Mouse (Mus musculus) left cerebral cortex, adult 18-20 months (tissue): ENCODE measurements around the gene Prpf6. TPM values are rescaled to one million over a fixed set of nuclear protein-coding genes. Genes with fewer than 3 reads are reported as not detected.

Experiments
- DNase-seq, 2 experiments: peaks; one replicate each; pipeline ENCODE4 v3.0.0; 2021 to 2022; ENCODE audit warnings: low spot score in 2 of 2, mixed read lengths in 1 of 2
- microRNA-seq, 2 experiments: library from miRNA; unstranded; fragments of <30 nt; microRNA quantifications; one replicate each; pipeline ENCODE4 v1.2.0; 2021
- total RNA-seq, 2 experiments: library from RNA; stranded (reverse); gene quantifications; 2 replicates each; pipeline ENCODE4 v1.2.3; 2021

Gene Prpf6
- total RNA-seq, 2 experiments from 2014 or later, result 57.5 to 60.3 TPM

DNA sequence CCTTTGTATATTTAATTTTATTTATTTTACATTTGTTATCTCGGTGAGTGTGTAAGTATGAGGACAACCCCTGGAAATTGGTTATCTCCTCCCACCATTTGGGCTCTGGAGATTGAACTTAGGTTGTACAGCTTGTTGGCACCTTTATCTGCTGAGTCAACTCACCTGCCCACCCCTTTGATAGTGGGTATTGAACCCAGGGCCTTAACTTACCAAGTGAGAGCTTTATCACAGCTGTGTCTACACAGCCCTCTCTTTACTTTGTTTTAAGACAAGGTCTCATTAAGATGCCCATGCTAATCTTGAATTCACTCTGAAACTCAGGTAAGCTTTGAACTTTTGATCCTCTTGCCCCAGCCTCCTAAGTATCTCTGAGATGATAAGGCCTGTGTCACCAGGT lies 90.3 kb downstream of the Prpf6 start:
- no peak for DNase-seq

DNA sequence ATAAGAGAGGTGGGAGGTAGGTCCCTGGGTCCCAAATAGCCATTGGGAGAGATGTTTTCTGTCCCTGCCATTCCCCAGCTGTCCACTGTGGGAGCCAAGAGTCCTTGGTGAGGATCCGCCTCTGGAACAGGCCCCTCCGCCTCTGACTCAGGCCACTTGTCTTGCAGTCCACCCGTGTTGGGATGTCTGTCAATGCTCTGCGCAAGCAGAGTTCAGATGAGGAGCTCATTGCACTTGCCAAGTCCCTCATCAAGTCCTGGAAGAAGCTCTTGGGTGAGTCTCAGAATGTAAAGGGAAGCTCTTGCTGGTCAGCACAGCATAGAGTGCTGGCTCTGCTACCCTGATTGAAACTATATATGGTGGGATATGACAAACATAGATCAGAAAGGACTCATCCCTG lies 91.7 kb downstream of the Prpf6 start:
- DNase-seq, result no peak

DNA sequence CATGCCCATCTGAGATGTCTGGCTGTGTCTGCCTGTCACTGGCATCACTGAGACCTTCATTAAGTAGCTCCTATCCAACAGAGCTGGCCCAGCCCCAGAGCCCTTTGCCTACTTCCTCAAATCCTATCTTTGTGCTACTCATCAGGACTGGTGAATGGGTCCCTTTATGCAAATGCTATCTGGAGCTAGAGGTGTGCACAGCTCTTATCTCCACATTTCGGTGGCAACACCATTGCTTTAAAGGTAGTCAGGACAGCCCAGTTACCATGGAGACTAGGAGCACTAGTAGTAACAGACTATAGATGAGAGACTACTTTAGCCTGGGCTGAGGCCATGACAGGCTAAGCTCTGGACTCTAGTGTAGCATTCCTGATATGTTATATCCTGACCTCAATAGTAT lies 93.0 kb downstream of the Prpf6 start:
- DNase-seq, result no peak

DNA sequence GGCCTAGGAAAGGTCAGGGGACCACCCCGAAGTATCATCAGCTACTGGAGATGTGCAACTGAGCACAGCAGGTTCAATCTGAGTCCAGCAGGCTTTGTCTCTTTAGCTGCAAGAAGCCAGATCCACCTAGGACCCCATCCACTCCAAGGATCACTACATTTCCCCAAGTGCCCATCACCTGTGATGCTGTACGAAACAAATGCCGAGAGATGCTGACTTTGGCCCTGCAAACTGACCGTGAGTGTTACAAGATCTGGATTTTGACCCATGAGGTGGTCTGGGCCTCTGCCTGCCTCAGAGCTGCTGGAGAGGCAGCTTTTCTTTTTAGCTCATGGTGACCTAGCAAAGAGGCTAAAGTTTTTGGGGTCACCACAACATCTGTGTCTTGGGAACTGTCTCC lies 94.0 kb downstream of the Prpf6 start:
- no peak for DNase-seq

DNA sequence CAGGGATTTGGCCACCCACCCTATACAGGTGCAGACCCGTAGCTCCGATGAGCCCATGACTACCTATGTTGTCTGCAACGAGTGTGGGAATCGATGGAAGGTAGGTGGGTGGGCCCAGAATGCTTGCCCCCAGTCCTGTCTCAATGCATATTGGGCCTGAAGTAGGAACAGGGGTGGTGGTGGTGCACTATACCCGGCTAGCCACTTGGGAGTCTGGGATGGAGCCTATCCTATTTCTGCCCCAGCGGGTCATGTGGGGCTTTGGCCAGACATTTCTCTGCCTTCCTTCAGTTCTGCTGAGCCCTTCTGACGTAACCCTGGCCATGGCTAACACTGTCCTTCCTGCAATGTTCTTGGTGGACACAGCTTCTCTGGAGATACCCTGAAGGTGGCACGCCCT lies 95.9 kb downstream of the Prpf6 start:
- DNase-seq, result no peak

DNA sequence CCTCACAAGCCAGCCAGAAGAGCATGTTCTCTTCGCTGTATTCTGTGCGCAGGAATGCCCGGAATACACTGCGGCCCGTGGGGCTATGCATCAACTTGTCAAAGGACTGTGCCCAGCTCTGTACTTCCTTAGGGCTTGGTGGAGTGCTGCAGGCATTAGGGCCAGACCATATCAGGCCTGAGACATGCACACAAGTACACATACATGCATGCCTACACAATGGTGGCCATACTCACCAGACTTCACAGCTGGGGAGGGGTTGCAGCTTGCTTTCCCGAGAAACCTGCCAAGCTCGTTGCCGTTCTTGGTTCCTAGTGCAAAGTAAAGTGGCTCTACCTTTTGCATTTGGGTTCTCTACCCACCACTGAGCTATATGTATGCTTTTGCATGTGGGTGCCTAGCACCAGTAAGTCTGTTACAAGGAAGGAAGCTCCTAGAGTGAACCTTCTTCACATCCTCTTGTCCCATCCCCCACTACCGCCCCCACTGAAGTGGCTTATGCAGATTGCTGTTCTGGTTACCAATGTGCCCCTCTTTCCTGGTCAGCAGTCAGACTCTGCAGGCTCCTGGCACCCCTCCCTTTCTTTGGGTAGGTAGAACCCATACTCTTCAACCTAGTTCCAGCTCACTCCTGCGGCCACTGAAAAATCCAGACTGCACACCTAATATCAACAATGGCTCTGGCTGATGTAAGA lies 97.9 kb downstream of the Prpf6 start:
- no peak for DNase-seq

DNA sequence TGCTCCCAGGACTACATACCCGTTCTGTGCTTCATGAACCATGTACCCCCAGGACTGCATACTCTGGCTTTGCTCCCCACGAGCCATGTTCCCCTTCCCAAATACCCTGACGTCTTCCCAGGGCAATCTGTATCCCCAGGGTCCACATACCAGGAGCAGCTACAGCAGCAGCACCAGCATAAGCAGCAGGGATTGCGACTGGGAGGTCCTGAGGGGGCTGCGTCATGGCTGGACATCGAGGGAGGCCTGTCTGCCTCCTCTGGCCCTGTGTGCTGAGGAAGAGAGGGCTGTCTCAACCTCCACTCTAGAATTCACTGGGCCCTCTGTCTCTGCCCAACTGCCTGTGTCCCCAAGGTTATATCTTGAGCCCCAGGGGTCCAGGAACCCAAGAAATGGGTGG lies 99.4 kb downstream of the Prpf6 start:
- no peak for DNase-seq

DNA sequence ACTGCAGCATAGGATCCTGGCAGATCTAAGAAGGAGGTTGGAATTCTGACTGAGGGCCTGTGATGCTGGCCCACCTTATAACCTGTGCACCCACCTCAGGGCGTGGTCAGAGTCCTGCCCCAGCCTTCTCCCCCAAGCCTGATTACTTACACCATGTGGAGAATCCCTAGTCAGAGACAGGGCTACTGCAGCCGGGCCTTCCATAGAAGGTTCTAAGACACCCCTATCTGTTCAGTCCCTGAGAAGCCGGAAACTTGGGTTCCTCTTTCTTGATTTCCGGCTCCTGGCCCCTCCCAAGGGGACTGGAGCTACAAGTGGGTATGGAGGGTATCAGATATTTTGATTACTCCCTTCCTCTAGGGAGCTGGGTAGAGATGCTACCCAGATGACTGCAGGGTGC lies 99.9 kb downstream of the Prpf6 start:
- DNase-seq, result no peak

DNA sequence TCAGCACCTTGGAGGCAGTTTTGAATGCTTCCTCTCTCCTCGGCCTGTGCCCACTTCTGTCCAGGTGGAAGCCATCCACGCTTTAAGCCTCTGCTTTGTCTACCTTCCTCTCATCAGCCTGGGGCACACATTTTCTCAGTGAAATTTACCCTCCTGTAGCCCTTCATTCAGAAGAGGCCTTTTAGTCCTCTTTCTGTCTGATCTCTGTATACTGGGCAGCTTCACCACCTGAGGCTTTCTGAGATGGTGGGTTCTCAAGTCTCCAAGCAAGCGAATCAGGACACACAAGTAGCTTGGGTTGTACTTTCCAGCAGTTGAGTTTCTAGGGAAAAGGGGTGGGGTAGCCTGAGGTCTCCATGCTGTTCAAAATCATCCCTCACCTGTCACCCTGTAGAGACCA lies 100.6 kb downstream of the Prpf6 start:
- DNase-seq, result no peak

DNA sequence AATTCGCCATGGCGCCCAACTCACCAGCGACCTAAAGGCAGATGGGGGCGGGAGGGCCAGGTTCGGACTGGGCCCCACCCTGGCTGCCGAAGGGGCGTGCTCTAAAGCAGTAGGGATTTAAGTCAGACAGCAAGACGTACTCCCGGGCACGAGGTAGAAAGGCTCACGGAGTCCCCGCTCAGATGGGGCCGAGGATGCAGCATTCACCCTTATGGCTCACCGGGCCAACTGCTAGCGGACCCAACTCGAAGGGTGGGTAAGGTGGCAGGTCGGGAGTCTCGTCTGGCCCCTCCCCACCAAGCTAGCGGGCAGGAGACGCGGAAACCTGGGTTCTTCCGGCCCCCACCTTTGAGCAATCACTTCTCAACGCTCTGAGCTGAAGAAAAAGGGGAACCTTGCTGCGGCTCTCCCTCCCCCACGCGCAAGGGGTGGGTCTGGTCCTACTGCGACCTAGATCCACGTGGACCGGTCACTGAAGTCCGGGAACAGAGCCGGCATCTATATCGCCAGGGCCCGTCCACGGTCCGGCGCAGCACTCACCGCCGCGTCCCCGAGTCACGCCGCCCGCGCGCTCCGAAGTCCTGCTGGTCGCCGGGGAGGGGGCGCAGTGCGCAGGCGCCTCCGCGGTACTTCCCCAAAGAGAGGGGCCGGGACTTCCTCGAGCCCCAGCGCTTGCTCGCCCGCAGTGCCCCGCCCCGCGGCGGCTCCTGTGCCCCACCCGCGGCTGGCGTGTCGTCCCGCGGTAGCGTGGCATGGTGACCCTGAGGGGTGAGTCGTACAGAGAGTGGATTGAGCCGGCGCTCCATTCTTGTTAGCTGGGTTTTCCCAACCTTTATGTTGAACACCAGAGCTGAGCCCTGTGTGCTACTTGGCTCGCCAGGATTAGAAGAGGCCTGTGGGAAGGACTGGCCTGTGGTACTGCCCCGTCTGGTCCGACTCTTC lies 101.9 kb downstream of the Prpf6 start, which contains the start of gene Rgs19:
Gene Rgs19 (minus strand): TSS at position 639 of the 942 bp plus-strand sequence.
- peak; percentile 74 to 78 for DNase-seq

DNA sequence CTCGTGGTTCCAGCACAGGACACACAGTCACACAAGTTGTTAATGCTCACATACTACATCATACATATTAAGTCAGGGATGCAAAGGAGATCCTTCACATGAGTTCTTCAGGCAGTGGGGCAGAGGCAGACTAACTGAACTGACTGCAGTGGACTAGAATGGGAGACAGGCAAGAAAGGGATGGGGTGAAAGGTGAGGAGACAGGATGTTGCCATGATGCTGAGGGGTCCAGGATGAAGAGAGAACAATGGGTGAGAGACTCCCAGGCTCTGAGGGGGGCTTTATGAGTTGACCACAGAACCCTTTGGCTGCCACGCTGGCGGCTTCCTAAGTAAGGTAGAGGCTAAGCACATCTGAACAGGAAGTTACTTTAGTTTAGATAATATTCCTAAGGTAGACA lies 102.9 kb downstream of the Prpf6 start:
- DNase-seq, result no peak

DNA sequence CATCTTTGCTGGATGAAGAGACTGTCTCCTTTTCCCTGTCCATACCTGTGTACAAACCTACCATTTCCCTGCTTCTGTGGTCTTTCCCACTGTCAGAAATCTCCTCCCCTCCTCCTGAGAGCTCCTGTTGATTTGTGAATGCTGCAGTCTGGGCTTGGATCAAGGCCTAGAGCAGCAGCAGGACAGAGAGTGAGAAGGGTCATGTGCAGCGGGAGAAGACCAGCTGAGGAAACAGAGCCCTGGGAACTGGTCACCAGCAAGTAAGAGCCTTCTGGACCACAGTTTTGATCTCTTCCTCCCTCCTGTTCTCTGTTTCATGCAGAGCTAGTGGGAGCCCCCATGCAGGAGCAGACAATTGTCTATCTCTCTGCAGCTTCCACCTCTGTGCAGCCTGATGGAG lies 104.1 kb downstream of the Prpf6 start:
- no peak for DNase-seq

DNA sequence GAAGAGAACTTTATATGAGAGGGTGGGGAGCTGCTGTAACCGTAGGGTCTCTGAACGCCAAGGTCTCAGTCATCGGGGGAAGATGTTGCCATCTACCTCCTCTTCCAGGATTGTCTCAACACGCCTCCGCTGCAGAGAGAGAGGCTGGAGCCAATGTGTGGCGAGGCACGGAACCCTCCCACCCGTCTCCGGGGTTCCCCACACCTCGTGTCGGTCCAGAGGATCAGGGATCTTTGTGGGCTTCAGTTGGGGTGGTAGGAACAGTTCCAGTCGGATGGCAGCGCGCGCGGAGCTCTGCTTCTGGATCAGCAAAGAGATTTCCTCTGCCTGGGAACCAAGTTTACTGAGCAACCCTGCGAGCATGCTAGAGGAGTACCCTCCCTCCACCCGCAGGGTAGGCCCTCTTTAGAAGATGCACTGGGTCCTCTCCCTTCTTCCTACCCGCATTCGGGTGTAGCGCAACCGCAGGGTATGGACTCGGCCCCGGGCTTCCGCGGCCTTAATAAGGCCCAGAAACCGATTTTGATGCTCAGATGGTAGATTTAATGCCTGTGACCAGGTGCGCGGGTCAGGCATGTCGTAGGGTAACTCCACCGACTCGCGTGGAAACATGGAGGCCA lies 105.2 kb downstream of the Prpf6 start:
- no peak for DNase-seq

DNA sequence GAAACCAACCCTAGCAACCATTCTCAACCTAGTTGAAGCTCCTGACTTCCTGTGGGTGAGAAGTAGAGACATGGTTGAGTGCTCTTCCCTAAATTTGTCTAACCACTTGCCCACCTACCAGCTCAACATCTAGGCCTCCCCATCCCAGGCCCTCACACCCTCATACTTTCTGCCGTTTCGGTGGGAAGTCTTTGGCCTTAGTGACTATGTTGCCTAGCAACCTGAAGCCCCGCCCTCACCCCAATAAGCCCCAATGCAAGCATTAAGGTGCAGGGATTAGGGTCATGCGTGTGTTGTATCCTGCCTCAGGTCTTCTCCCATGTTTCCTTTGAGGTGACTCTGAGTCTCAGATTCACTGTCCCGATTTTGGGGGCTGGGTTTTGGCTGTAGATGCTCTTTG lies 106.6 kb downstream of the Prpf6 start, which contains the start of gene Lkaaear1:
Gene Lkaaear1 (minus strand): TSS at position 202 of the 400 bp plus-strand sequence.
- DNase-seq, result no peak

Small RNAs within 50 kb of the gene (microRNA-seq; reads per million reads assigned to microRNA genes)
- 0 reads per million in 2 experiments for gene Mir7006

Other genes starting within 250 kb of the Prpf6 start
- 10 to 100 TPM; 66.0 to 67.6 TPM for gene Zgpat, start 226.9 kb upstream of the Prpf6 start, total RNA-seq
- gene Arfrp1, start 226.5 kb upstream of the Prpf6 start, total RNA-seq, result 10 to 100 TPM; 43.9 to 48.5 TPM
- gene Lime1, start 211.8 kb upstream of the Prpf6 start, total RNA-seq, result 10 to 100 TPM; 34.4 to 35.6 TPM
- gene Zbtb46, start 132.4 kb upstream of the Prpf6 start, total RNA-seq, result 10 to 100 TPM; 13.8 to 15.3 TPM
- not detected for gene Abhd16b, start 98.7 kb upstream of the Prpf6 start, total RNA-seq
- gene Tpd52l2, start 94.7 kb upstream of the Prpf6 start, total RNA-seq, result 10 to 100 TPM; 77.5 to 82.8 TPM
- gene Dnajc5, start 71.4 kb upstream of the Prpf6 start, total RNA-seq, result 100 to 1,000 TPM; 299 to 304 TPM
- 10 to 100 TPM; 51.5 to 70.2 TPM for gene Uckl1, start 7.0 kb upstream of the Prpf6 start, total RNA-seq
- gene Zfp512b, start 935 bp downstream of the Prpf6 start, total RNA-seq, result 10 to 100 TPM; 70.4 to 77.9 TPM
- 10 to 100 TPM; 20.8 to 23.5 TPM for gene Samd10, start 7.3 kb downstream of the Prpf6 start, total RNA-seq
- gene Gm29797, start 65.2 kb downstream of the Prpf6 start, total RNA-seq, result under 1 TPM; 0.67 to 0.80 TPM
- 10 to 100 TPM; 14.2 to 14.3 TPM for gene Sox18, start 79.8 kb downstream of the Prpf6 start, total RNA-seq
- gene Tcea2, start 88.4 kb downstream of the Prpf6 start, total RNA-seq, result 10 to 100 TPM; 58.3 to 59.3 TPM
- gene Rgs19, start 102.1 kb downstream of the Prpf6 start, total RNA-seq, result 10 to 100 TPM; 29.3 to 30.7 TPM
- not detected for gene Lkaaear1, start 106.6 kb downstream of the Prpf6 start, total RNA-seq
- 10 to 100 TPM; 57.5 to 61.9 TPM for gene Oprl1, start 123.1 kb downstream of the Prpf6 start, total RNA-seq
- gene Myt1, start 171.5 kb downstream of the Prpf6 start, total RNA-seq, result 10 to 100 TPM; 10.4 to 15.5 TPM
- gene Pcmtd2, start 246.0 kb downstream of the Prpf6 start, total RNA-seq, result 10 to 100 TPM; 81.2 to 83.6 TPM